ENCODE assay signal across 10 mouse cellular contexts in genomic region chr9:49528943-49529342, GRCm38 (mm10). TPM values are rescaled to one million over a fixed set of nuclear protein-coding genes. Genes with fewer than 3 reads are reported as not detected.
DNase-seq lines count a peak whose midpoint lies in the region; ATAC-seq and TF ChIP-seq lines count a peak whose summit lies in the region.
"Had no signal": no experiment of that assay in that cellular context is flagged by ENCODE, and none has a peak within 500 bp of the region (broad histone marks: within the 10 kb centered on the region; RNA-seq: fewer than 3 reads in every experiment).

No protein-coding gene starts in this region.

- WGBS in forebrain, embryonic 14.5 days = 52% methylated on average over 10 of the region's 10 CpGs

- peak; percentile 35 for DNase-seq in adrenal gland, postnatal 10 days
- no peak for DNase-seq in adrenal gland, adult 2 months
- peak in 1 of 2 experiments; percentile 44 for DNase-seq in layer of hippocampus, adult 2 months (ENCODE audit: low spot score in 2 of 2)
- DNase-seq in layer of hippocampus, adult 9-11 months = no peak
- DNase-seq in ZHBTc4 (ENCODE audit: low read depth, low spot score) = peak; percentile 73
- peak; percentile 76 for DNase-seq in forebrain, embryonic 14.5 days (ENCODE audit: low spot score)
- peak; percentile 73 for DNase-seq in retina, embryonic 14.5 days (ENCODE audit: low spot score)
- no peak for DNase-seq in spleen, adult 12 weeks (ENCODE audit: low spot score)

- peaks cover 10% of the 10 kb centered on the region for H3K4me1 ChIP-seq in forebrain, embryonic 14.5 days (ENCODE audit: control insufficient read depth, insufficient read depth, low read length)

- H3K9ac ChIP-seq in forebrain, embryonic 14.5 days (ENCODE audit: low read length) = no peak overlapping the region
- H3K9ac ChIP-seq: heart, embryonic 13.5 days had no signal

- no peak overlapping the region for H3K27ac ChIP-seq in layer of hippocampus, adult 2 months
- H3K27ac ChIP-seq in forebrain, embryonic 14.5 days (ENCODE audit: low read depth, low read length) = no peak overlapping the region
- H3K27ac ChIP-seq: heart, embryonic 13.5 days; macrophage had no signal

- TF ChIP-seq CTCF in layer of hippocampus, adult 2 months (conservative IDR thresholded peaks at IDR 0.05) = peak; percentile 79

- no peak overlapping the region for H3K4me2 ChIP-seq in forebrain, embryonic 14.5 days (ENCODE audit: low read length)
- H3K4me2 ChIP-seq: heart, embryonic 13.5 days had no signal

- H3K27me3 ChIP-seq in forebrain, embryonic 14.5 days (replicated peaks; ENCODE audit: control insufficient read depth, insufficient read depth, low read length) = no peaks in the 10 kb centered on the region
- H3K27me3 ChIP-seq: heart, embryonic 13.5 days had no signal

- peaks cover 16% of the 10 kb centered on the region; the same call in 1 of the 2 replicates for H3K36me3 ChIP-seq in forebrain, embryonic 14.5 days (ENCODE audit: control insufficient read depth, insufficient read depth, low read length)

- no peak overlapping the region for H3K4me3 ChIP-seq in layer of hippocampus, adult 2 months
- H3K4me3 ChIP-seq in forebrain, embryonic 14.5 days (ENCODE audit: low read depth, low read length) = no peak overlapping the region
- H3K4me3 ChIP-seq: heart, embryonic 13.5 days had no signal

- ATAC-seq in forebrain, embryonic 14.5 days = no peak; the same call in 1 of the 2 replicates

- H3K9me3 ChIP-seq in forebrain, embryonic 14.5 days (replicated peaks; ENCODE audit: control insufficient read depth, low read length) = no peaks in the 10 kb centered on the region
- H3K9me3 ChIP-seq: heart, embryonic 13.5 days had no signal

RNA-seq across cellular contexts. Expression of gene Ttc12, which starts 42.9 kb away (rescaled TPM):
- total RNA-seq in adrenal gland, postnatal 10 days (2021) = 1 to 10 TPM; 6.3 to 6.9 TPM
- total RNA-seq in adrenal gland, adult 2 months (2021) = 10 to 100 TPM in 1 of 2 experiments, 1 to 10 TPM in 1; 7.7 to 17.8 TPM
- polyA plus RNA-seq in adrenal gland, adult 2 months (2012; rRNA removed) = 1.5 and 1.6 TPM in 2 replicates
- total RNA-seq in layer of hippocampus, adult 2 months (2021) = 1 to 10 TPM; 2.0 to 2.1 TPM
- polyA plus RNA-seq in forebrain, embryonic 14.5 days (2014; fragmentation: Nextera tagmentation; extraction: Ambion mirVana) = 0.98 and 1.0 TPM in 2 replicates

Comparison
In these comparisons a context has a peak if more than half of its experiments do, and no peak if none do; other contexts are left out.
1. DNase-seq: peak in adrenal gland, postnatal 10 days (single experiment), ZHBTc4 (single experiment), forebrain, embryonic 14.5 days (single experiment) and retina, embryonic 14.5 days (single experiment); none in adrenal gland, adult 2 months (single experiment), layer of hippocampus, adult 9-11 months (single experiment) and spleen, adult 12 weeks (single experiment).